Mouse (Mus musculus) left cerebral cortex, postnatal 36 days (tissue): ENCODE measurements at regions not wholly inside any gene's neighbourhood (a gene's known extent, or its start where the extent isn't known, plus 50 kb on each side); places are given as distances from the start of the nearest gene placed in this dataset.
"Not testable (repeated sequence)": the region's sequence is repeated elsewhere in the genome, so short reads cannot be mapped to it uniquely, and the experiment has no call there.

Experiments used
- DNase-seq, 2 experiments: peaks; one replicate each; pipeline ENCODE4 v3.0.0; 2021 to 2022; ENCODE audit warnings: low spot score in 2 of 2, mixed read lengths in 1 of 2
- intact Hi-C: fragments of 180-260 bp; cut with DNase I; formaldehyde crosslinking; loops from one replicate; pipeline ENCODE4 v1.15.1; 2025

- intact Hi-C loops, result no loop called here
- DNase-seq, result no peak
These were observed 138.9 kb downstream of the Fasl start for GRCm38 (mm10) chr1:161649387-161649786.

GRCm38 (mm10) chr1:161632098-161632497 is 137.6 kb downstream of the Tnfsf18 start:
- intact Hi-C loops, result no loop called here
- no peak for DNase-seq

GRCm38 (mm10) chr1:161621291-161621690 is 126.8 kb downstream of the Tnfsf18 start:
- peak; percentile 15 to 21 for DNase-seq
- intact Hi-C loops, result no loop called here

- intact Hi-C loops, DNase-seq: not testable (repeated sequence)
These were observed 119.6 kb downstream of the Tnfsf18 start for GRCm38 (mm10) chr1:161614091-161614490.

- DNase-seq, intact Hi-C loops: not testable (repeated sequence)
These were observed 119.2 kb downstream of the Tnfsf18 start for GRCm38 (mm10) chr1:161613658-161614057.

- no peak for DNase-seq
These were observed 113.0 kb downstream of the Tnfsf18 start for GRCm38 (mm10) chr1:161607446-161607845.

GRCm38 (mm10) chr1:161602150-161602549 is 107.7 kb downstream of the Tnfsf18 start:
- no peak for DNase-seq
- intact Hi-C loops, result loop anchor here (5.0 kb wide), 1 partner anchor 205 kb away; the partner anchor contains the start of gene Tnfsf4

More at GRCm38 (mm10) chr1:161607446-161607845, 113.0 kb downstream of the Tnfsf18 start:
- intact Hi-C loops, result no loop called here

GRCm38 (mm10) chr1:161601167-161601566 is 106.7 kb downstream of the Tnfsf18 start:
- intact Hi-C loops, result loop anchor here (5.0 kb wide), 1 partner anchor 204 kb away; the partner anchor contains the start of gene Tnfsf4

GRCm38 (mm10) chr1:161598167-161598566 is 103.7 kb downstream of the Tnfsf18 start:
- DNase-seq, result no peak
- intact Hi-C loops, result no loop called here

More at GRCm38 (mm10) chr1:161601167-161601566, 106.7 kb downstream of the Tnfsf18 start:
- DNase-seq, result no peak

- no peak for DNase-seq
- intact Hi-C loops, result no loop called here
These were observed 82.1 kb downstream of the Tnfsf18 start for GRCm38 (mm10) chr1:161576530-161576929.

- DNase-seq, result no peak
- intact Hi-C loops, result no loop called here
These were observed 81.5 kb downstream of the Tnfsf18 start for GRCm38 (mm10) chr1:161575939-161576338.

- intact Hi-C loops, result no loop called here
- no peak for DNase-seq
These were observed 80.7 kb downstream of the Tnfsf18 start for GRCm38 (mm10) chr1:161575171-161575570.

- intact Hi-C loops, result no loop called here
- no peak for DNase-seq
These were observed 76.3 kb downstream of the Tnfsf18 start for GRCm38 (mm10) chr1:161570762-161571161.

GRCm38 (mm10) chr1:161567826-161568225 is 73.4 kb downstream of the Tnfsf18 start:
- no peak for DNase-seq
- intact Hi-C loops, result no loop called here

GRCm38 (mm10) chr1:161560368-161560767 is 65.9 kb downstream of the Tnfsf18 start:
- no peak for DNase-seq
- intact Hi-C loops, result no loop called here
